Mouse (Mus musculus) cerebellum, postnatal 10 days (tissue): ENCODE measurements around the gene Abcd4.
A peak's percentile ranks its signal among the peaks of the same experiment; 100 is the strongest.

Experiments used
- DNase-seq, 2 experiments: peaks; one replicate each; pipeline ENCODE4 v3.0.0; 2021; ENCODE audit warnings: mixed read lengths in 2 of 2

Abcd4 gene

DNA sequence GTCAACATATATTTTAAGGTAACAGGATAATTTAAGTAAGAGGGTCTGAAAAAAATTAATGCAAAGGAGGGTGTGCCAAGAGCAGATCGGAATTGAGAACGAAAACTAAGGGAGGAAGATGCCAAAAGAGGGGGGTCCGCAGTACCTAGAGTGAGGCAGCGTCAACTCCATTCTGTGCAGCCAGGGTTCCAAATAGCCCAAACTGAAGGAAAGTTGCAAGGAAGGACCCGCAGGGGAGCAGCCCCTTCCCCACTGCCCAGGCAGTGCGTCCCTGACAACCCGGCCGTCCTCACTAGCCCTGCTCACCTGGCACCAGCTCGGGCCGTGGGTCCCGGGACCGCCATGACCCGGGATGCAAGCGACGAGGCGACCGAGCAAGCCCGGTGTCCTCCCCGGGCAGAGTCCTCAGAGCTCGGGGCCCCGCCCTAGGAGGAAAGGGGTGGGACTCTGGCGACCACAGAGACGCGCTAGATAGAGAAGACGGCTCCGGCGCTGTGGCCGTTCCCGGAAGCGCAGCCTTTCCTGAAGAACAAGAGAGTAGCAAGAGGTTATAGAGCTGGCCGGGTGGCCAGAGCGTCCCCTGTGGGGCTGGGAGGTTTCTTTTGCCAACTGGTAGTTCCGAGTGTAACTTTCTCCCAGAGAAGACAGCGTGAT is at the start of gene Abcd4:
Gene Abcd4 (minus strand): TSS at position 437 of the 654 bp plus-strand sequence.
- DNase-seq, result peak; percentile 94 to 96

DNA sequence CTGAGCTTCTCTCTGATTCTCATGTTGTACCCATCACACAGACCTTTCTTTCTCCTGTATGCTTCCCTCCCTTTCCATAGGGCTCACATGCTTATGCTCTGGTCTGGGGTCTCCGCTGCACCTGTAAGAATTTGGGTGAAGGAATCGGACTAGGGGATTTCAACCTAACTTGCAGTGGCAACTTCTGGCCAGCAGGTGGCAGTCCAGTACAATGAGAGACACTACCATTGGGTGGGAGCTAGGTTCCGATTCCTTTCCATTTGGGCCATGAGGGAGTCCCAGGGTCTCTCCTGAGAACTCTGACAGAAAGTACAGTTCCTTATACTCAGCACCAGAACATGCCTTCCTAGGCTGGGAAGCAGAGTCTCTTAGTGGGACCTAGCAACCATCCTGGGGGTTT is 36.7 kb upstream of the Abcd4 start:
- peak; percentile 87 to 91 for DNase-seq

DNA sequence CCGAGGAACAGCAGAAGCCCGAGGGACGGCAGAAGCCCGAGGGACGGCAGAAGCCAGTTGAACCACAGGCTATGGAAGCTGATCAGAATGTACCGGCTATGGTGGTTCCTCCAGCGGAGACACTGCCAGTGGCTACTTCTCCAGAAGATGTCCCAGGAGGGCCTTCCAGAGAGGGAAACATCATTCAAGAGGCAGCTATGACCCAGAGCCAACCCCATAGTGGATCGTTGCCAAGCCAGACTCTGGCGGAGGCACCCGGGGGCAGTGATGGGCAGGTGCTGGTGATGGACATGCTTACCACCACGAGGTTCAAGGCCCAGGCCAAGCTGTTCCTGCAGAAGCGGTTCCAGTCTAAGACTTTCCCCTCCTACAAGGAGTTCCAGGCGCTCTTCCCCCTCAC is 33.0 kb upstream of the Abcd4 start:
- DNase-seq, result peak; percentile 62 to 63

DNA sequence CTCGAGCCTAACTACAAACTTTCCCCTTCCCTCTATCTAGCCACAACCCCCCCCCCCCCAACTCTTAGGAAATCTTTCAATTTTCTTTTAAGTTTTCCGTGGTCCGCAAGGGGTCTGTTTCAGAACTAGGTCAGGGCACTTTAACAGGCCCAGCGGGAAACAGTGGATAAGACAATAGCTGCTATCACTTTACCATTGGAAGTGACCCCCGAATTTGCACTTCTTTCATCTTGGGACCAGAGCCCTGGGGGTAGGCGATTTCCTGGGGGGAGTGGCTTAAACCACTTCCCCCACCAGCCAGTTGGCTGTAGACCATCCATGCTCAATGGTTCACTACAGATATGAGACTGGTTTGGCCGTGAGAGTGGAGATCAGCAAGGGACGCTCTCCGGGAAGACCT is 23.4 kb upstream of the Abcd4 start, which contains the start of gene Vrtn:
Gene Vrtn (plus strand): TSS at position 366 of the 400 bp plus-strand sequence.
- no peak for DNase-seq

DNA sequence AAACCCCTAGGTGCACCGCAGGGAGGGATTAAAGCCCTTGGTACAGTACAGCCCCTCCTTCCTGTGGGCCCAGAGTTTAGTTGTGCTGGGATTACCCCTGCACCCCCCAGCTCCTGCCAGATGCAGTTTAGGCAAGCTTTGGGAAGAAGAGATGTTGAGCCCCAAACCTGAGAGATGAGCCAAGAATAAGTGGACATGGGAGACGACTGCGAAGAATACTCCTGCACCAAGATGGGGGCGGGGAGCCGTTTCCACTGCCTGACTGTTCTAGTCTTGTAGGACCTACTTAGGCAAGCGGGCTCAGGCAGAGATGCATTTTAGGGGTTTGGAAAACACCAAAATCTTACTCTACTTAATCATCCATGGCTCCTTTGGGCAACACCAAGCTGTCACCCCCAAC is 23.0 kb upstream of the Abcd4 start:
- no peak for DNase-seq

DNA sequence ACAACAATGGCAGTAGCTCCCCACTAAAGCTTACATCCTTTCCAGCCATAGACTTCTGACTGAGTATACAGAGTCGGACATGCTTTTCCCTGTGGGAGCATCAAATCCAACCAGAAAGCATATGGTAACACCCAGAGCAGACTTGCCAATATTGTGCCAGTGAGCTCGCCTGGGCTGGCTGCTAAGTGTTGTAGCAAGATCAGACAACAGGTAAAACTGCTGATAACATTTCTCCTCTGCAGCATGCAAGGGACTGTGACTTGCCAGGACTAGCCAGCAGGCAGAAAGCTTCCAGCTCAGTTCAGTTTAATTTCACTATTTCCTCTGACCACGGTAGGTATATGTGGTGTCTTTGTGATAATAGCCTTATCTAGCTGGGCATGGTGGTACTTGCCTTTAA is 14.7 kb upstream of the Abcd4 start:
- DNase-seq, result no peak

DNA sequence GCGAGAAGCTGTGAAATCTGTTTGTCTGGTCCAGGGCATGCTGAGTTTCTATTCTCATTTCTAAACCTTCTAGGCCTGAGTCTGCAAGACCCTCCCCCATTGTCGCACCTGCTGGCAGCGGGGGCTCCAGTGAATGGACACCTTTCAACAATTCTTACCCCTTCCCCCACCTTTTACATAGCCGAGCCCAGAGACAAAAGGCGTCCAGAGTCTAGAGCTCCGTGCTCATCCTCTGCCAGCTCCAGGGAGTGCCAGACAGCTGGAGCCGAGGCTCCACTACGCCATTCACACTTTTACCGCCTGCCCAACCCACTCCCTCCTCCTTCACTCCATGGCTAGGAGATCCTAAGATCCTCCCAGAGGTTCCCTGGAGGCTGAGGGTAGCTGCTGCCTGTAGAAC is 7.9 kb upstream of the Abcd4 start:
- DNase-seq, result peak; percentile 43 to 45

DNA sequence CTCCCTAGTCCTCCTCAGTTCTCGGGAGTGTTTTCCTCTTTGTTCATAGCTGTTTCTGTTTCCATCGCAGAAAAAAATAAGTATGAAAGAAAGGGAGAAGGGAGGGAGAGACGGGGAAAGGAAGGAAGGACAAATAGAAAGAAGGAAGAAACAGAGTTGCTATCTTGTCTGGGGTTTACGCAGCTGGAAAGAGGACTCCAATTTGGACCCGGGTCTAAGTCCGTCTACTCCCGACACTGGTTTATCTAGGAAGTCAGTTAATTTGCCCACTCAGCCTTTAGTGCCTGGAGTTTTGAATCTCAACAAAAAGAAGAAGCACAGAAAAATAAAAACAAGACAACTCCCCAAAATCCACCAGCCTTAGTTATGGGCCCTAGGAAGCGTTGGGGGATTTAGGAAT is 7.4 kb upstream of the Abcd4 start:
- no peak for DNase-seq

DNA sequence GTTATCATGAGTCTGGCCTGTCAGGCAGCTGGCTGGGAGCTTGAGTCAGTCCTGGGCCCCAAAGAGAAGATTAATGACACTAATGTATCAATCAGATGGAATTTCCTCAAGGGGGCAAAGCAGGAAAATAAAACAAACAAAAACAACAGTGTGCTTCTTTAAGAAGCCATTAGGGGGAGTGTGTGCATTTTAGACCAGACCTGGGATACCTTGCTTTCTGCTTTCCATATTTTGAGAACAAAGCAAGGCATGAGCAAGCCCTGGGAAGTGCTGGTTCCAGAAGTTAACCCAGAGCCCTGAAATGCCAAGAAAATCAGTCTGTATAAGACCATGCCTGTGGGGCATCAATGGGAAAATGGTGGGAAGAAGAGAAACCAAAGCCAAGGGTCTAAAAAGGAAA is 3.8 kb upstream of the Abcd4 start:
- DNase-seq, result peak; percentile 22 to 62

DNA sequence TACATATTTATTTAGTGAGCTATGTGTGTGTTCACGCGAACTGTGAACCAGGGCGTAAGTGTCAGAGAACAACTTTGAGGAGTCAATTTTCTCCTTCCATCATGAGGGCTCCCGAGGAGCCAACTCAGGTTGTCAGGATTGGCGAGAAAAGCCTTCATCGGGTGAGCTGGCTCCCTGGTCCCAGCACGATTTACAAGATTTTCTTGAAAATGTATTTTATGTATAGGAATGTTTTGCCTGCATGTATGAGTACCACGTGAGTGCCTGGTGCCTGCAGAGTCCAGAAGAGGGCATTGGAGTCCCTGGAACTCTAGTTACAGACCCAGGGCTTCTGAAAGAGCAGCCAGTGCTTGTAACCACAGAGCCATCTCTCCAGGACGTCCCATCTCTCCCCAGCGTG is 450 bp upstream of the Abcd4 start:
- peak; percentile 37 to 40 for DNase-seq

DNA sequence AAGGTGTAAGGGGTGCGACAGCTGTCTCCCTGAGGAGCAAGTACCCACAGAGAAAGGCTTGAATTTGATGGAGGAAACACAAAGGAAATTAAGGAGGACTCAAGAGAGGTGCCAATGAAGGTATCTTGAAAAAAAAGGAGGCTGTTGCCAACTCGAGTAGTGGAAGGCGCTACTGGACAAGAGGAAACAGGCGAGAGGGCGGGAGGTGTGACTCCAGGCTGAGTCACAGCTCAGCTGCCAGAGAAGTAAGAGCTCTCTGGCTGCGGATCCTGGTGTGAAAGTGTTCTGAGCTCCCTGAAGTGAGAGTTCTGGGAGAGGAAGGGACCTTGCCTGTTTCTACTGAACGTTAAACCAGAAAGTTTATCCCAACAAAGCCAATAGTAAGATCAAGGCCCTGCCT is 2.7 kb downstream of the Abcd4 start:
- DNase-seq, result no peak

DNA sequence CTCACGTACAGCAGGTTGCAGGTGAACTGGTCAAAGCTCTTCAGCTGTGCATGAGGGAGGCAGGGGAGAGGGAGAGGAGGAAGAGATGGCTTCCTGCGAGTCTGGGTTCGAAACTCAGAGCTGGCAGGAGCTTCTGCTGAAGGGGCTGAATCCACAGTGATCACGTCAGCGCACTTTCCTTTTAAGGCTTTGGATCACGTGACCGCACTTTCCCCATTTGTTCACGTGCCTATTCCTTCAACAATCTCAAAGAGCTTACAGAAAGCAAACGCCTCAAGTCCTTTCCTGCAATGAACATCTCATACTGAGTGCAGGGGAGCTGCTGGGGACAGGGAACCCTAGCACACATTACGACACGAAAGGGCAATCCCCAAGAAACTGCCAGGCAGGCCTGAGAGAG is 3.2 kb downstream of the Abcd4 start:
- no peak for DNase-seq

DNA sequence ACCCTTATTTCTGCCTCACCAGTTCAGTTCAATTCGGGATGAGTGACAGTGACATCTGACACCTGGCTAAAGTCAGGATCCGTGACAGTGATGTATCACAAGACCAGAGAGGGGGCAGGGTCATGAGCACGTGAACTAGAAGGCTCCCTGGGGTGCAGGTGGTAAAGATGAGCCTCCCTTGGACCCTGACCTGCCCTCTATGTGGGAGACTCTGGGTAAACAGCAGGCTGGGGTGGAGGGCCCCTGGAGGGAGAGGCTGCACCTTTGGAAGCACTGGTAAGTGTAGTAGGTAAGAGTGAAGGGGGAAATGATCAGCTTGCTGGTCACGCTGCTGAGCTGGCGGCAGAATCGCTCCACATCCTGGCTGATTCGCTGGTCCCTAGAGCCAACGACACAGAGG is 4.7 kb downstream of the Abcd4 start:
- DNase-seq, result no peak

DNA sequence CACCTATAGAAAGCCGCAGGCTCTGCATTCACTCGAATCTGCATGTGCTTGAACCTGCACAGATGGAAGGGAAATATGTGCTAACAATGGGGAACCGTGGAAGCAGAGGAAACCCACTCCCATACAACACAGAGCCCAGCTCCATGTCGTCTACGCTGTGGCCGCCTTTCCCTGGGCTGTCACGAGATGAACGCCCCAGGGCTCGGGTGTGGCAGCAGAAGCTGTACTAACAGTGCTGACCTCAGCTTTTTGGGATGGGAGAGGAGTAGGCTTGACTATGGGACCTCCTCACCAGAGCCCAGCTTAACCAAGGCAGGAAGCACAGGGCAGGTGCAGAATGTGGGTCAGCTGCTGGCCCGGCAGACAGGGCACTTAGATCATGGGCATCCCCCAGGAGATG is 5.5 kb downstream of the Abcd4 start:
- no peak for DNase-seq

DNA sequence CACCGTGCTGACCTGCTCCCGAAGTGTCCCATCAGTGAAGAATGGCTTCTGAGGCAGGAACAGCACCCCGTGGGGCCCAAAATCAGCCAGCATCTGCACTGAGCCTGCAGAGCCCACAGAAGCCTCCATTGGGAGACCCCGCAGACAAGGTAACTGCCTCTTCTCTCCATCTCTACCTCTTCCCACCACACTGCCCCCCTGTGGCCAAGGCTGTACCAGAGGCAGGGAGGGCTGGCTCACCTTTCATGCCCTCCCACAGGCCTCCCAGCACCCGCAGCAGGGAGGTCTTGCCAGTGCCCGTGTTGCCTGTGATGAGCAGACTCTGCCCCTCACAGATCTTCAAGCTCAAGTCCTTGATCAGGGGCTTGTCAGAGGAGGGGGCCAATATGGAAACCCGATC is 11.4 kb downstream of the Abcd4 start:
- DNase-seq, result peak; percentile 56 to 57

DNA sequence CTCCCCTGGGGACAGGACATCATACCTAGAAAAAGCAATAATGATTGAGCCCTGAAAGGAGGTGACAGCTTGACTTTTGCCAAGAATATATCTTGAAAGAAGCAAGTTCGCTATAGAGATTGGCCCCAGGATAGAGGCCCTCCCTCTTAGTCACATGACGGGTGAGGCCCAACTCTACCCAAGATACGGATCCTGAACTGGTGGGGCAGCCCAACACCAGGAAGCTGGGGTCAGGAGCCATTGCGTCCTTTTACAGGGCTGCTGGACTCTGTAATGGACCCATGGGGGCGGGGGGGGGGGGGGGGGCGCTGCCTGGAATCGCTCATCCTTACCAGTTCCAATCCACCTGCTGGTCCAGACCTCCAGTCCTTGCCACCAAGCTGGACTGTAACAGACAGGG is 13.2 kb downstream of the Abcd4 start:
- DNase-seq, result no peak

DNA sequence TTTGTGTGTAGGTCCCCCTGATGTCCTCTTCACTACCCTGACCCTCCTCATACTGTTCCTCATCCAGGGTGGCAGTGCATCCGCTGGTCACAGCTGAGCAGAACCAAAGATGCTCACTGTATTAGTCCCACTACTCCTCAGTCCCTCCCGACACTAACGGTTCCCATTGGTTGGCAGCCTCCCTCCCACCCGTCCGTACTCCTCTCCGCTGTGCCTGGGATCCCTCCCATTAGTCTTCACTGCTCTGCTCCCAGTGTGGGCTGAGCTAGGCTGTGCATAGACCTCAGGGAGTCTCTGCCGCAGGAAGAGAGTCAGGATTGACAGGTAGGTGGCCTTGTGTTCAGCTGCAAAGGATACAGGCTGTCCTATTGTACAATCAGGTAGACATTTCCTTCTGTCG is 18.9 kb downstream of the Abcd4 start:
- no peak for DNase-seq

DNA sequence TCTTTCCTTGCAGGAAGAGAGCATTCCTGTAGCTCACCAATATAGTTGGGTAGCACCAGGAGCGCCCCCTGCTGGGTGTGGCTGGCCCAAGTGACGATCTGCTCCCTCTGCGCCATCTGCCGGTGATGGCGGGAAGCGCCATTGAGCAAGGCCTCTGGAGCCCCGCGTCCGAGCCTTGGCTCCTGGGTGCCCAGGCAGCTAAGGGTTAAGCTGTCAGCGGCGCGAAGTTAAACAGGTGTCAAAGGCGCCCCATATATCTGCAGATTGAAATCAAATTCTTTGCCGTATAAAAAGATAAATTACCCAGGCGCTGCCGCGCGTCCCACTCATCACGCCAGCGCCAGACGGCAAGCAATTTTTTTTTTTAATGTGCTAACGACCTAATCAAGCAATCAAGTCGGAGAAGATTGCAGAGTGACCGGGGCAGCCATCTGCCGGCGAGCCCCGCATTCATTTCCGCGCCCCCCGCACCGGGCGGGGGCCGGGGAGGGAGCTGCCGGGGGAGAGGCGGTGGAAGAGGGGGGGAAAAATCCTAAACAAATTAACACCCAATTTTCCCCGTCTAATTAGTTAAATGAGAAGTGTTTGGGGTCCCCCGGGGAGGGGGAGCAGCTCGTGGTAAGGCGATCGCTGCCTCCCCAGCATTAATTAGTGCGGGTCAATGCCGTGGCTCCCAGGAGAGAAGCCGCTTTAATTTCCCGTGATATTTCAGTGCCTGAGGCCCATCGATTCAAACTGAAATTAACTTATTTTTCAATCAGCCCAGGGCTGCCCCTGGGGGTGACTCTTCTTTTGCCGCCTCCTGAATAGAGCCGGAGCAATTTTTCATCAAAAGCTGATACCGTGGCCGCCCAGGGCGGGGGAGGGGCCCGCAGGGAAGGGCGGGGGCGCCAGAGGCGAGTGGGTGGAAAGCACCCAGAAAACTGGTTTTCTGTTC is 27.1 kb downstream of the Abcd4 start:
- DNase-seq, result peak; percentile 99 to 100

DNA sequence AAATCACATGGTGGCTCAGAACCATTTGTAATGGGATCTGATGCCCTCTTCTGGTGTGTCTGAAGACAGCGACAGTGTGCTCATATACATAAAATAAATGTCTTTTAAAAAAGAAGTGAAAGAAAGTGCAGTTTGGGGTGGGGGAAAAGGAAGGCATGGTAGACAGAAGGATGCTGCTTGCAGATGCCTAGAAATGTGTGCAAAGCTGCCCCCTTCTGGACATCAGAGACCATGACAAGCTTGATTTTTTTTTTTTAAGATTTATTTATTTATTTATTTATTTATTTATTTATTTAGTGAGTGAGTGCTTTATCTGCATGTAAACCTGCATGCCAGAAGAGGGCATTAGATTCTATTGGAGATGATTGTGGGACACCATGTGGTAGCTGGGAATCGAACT is 35.9 kb downstream of the Abcd4 start:
- no peak for DNase-seq

DNA sequence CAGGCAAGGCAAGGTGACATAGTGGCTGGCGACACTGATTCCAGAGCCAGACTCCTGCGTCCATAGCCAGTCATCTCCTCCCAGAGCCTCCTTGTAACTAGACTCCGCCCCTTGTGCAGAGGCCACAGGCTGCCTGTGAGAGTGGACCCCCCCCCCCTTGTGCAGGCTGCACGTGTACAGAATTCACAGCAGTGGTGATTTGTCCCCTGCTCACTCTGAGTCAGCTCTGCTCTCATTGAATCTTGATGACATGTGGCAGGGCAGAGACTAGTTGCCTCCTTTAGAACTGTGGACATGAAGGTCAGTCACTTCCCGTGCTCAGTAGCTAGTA is 38.8 kb downstream of the Abcd4 start:
- DNase-seq, result no peak

DNA sequence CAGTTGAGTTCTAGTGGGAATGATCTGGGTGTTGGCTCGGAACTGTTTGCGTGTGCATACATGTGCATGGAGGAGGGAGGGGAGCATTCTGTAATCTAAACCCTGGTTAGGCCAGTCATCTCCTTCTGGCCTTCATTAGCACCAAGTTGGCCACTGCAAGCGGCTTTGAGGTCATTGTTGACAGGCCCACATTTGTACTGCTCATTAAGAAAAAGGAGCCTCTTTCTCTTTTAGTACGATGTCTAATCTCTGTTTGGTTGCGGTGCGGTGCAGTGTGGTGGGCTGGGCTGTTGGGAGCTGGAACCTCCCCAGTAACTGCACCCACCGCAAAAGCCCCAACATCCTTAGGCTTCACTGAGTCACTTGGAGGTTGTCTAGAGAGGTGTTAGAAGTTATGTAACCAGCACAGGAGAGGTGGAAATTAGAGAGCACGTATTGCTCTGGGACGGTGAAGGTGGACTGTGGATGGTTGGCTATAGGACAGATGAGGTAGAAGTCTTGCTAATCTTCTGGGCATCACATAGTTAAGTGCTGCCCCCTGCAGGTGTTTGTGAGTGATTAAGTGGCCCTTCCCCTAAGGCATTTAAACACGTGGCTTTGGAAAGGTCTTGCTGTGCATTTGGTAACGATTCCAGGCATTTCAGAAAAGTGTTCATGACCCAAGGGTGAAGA is 39.3 kb downstream of the Abcd4 start:
- DNase-seq, result no peak

DNA sequence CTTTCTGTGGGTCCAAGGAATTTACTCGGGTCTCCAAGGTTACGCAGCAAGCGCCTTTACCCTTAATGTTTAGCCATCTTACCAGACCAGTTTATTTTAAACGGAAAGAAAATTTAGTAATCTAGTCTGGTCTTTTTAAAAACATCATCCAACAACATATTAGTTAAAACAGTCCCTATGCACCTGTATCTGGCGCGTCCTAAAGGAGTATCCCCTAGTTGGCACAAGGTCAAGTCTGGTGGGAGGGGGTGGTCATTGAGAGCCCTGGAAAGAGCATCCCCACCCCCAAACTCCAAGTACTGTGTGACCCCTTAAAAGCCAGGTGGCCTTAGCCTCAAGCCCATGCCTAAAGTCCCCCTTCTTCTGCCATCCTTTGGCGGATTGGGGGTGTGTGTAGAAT is 44.1 kb downstream of the Abcd4 start:
- no peak for DNase-seq

DNA sequence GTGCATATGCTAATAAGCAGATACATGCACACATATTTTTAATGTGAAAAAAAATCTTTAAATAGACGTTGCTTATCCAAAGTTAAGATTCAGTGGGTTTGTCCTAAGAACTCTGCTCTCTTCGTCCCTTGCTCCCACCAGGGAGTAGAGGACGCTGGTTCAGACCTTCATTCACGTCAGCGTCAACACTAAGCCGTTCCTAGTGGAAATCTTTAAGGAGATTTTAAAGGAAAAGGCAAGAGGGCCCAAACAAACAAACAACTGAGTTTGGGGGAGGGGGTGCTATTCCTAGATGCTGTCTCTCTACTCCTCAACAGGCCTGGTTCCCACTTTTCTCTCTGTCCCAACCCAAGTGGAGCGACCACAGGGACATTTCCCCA is 44.9 kb downstream of the Abcd4 start:
- DNase-seq, result no peak
